Mouse (Mus musculus) kidney, embryonic 15.5 days (tissue): Measurements from ENCODE around the gene Exoc6. TPM values are rescaled to one million over a fixed set of nuclear protein-coding genes. Genes with fewer than 3 reads are reported as not detected.

ENCODE experiments used
- ATAC-seq: fragments of 200-750 bp; cut with Nextera tagmentation; replicated peaks from 2 replicates; pipeline ENCODE4 v1.8.0; 2017; ENCODE audit warnings: moderate TSS enrichment; ENCODE audit not compliant: low FRiP score
- H3K27ac ChIP-seq: fragments of 300-500 bp; sonication (generic); 2 replicates; pipeline ENCODE4 v1.5.1; 2015; ENCODE audit warnings: mild to moderate bottlenecking, inconsistent platforms
- H3K27me3 ChIP-seq: fragments of 300-500 bp; sonication (generic); 2 replicates; pipeline ENCODE4 v1.6.1; 2015; ENCODE audit warnings: inconsistent platforms
- H3K36me3 ChIP-seq: fragments of 300-500 bp; sonication (generic); 2 replicates; pipeline ENCODE4 v1.6.1; 2015; ENCODE audit warnings: inconsistent platforms
- H3K4me1 ChIP-seq: fragments of 300-500 bp; sonication (generic); 2 replicates; pipeline ENCODE4 v1.6.1; 2015; ENCODE audit warnings: inconsistent platforms
- H3K4me2 ChIP-seq: fragments of 300-500 bp; sonication (generic); 2 replicates; pipeline ENCODE4 v1.6.1; 2015; ENCODE audit warnings: moderate library complexity, mild to moderate bottlenecking, inconsistent platforms
- H3K4me3 ChIP-seq: fragments of 300-500 bp; sonication (generic); replicated peaks from 2 replicates; pipeline ENCODE4 v1.5.1; 2015; ENCODE audit warnings: mild to moderate bottlenecking, inconsistent platforms
- H3K9ac ChIP-seq: fragments of 300-500 bp; sonication (generic); 2 replicates; pipeline ENCODE4 v1.6.1; 2015; ENCODE audit warnings: mild to moderate bottlenecking, inconsistent platforms
- H3K9me3 ChIP-seq: fragments of 300-500 bp; sonication (generic); replicated peaks from 2 replicates; pipeline ENCODE4 v1.6.1; 2016; ENCODE audit warnings: inconsistent platforms
- WGBS: fragments of 180-500 bp; shearing (Covaris S2); methylation state at CpG from one replicate; pipeline ENCODE4 v1.1.7; 2015; ENCODE audit warnings: mixed read lengths; 5-methylcytosine and 5-hydroxymethylcytosine counted together
- polyA plus RNA-seq: library from polyadenylated mRNA; unstranded; fragments of >200 nt; fragmentation: Nextera tagmentation; extraction: Ambion mirVana; gene quantifications from 2 replicates; pipeline ENCODE4 v1.2.1, GENCODE M21; 2015

The Exoc6 gene
- polyA plus RNA-seq, 1 experiment from 2014 or later: 23.2 TPM

- Histone ChIP-seq H3K9ac (no peak overlapping the region), H3K4me2 (no peak overlapping the region), H3K4me3 (no peak overlapping the region), H3K4me1 (no peaks in the 10 kb centered on the region), H3K27me3 (no peaks in the 10 kb centered on the region), H3K27ac (no peak overlapping the region), H3K9me3 (no peaks in the 10 kb centered on the region), H3K36me3 (no peaks in the 10 kb centered on the region)
- 93% methylated on average over 7 of the region's 7 CpGs for WGBS
- ATAC-seq: no peak
Measured at GRCm38 (mm10) chr19:37726585-37726984, 176.4 kb downstream of the Exoc6 start.

- H3K4me2 ChIP-seq: no peak overlapping the region
- H3K9me3 ChIP-seq: no peaks in the 10 kb centered on the region
- H3K9ac ChIP-seq: no peak overlapping the region
- no peaks in the 10 kb centered on the region for H3K27me3 ChIP-seq
- 85% methylated on average over 2 of the region's 2 CpGs for WGBS
- no peak overlapping the region for H3K27ac ChIP-seq
- H3K4me1 ChIP-seq: no peaks in the 10 kb centered on the region
- H3K36me3 ChIP-seq: no peaks in the 10 kb centered on the region
- no peak for ATAC-seq
- H3K4me3 ChIP-seq: no peak overlapping the region
Measured at GRCm38 (mm10) chr19:37727366-37727765, 177.1 kb downstream of the Exoc6 start.

Other genes starting within 250 kb of the Exoc6 start
- 53.3 and 56.6 TPM in 2 replicates for gene Ide, start 212.6 kb upstream of the Exoc6 start, polyA plus RNA-seq
- 60.8 and 60.9 TPM in 2 replicates for gene Kif11, start 174.0 kb upstream of the Exoc6 start, polyA plus RNA-seq
- 17.4 and 19.9 TPM in 2 replicates for gene Hhex, start 115.6 kb upstream of the Exoc6 start, polyA plus RNA-seq
- not detected in 2 replicates for gene Cyp26c1, start 135.2 kb downstream of the Exoc6 start, polyA plus RNA-seq
- 2.2 and 3.2 TPM in 2 replicates for gene Cyp26a1, start 147.4 kb downstream of the Exoc6 start, polyA plus RNA-seq